Mouse (Mus musculus) limb, embryonic 12.5 days (tissue): ENCODE results near the gene Vcan. TPM values are rescaled to one million over a fixed set of nuclear protein-coding genes. Genes with fewer than 3 reads are reported as not detected.

Experiments
- ATAC-seq: fragments of 200-750 bp; cut with Nextera tagmentation; 2 replicates; pipeline ENCODE4 v1.8.0; 2017; ENCODE audit warnings: low read depth, moderate TSS enrichment; ENCODE audit not compliant: insufficient number of reproducible peaks, insufficient read depth, low FRiP score, low TSS enrichment
- H3K27ac ChIP-seq: fragments of 300-500 bp; sonication (generic); 2 replicates; pipeline ENCODE4 v1.5.1; 2016; ENCODE audit warnings: mild to moderate bottlenecking, moderate library complexity
- H3K27me3 ChIP-seq: fragments of 300-500 bp; sonication (generic); 2 replicates; pipeline ENCODE4 v1.6.1; 2016; ENCODE audit warnings: mild to moderate bottlenecking, moderate library complexity
- H3K36me3 ChIP-seq: fragments of 300-500 bp; sonication (generic); 2 replicates; pipeline ENCODE4 v1.6.1; 2016; ENCODE audit warnings: mild to moderate bottlenecking, moderate library complexity
- H3K4me1 ChIP-seq: fragments of 300-500 bp; sonication (generic); replicated peaks from 2 replicates; pipeline ENCODE4 v1.6.1; 2016
- H3K4me2 ChIP-seq: fragments of 300-500 bp; sonication (generic); 2 replicates; pipeline ENCODE4 v1.6.1; 2016; ENCODE audit warnings: mild to moderate bottlenecking, moderate library complexity
- H3K4me3 ChIP-seq: fragments of 300-500 bp; sonication (generic); replicated peaks from 2 replicates; pipeline ENCODE4 v1.5.1; 2016; ENCODE audit warnings: mild to moderate bottlenecking
- H3K9ac ChIP-seq: fragments of 300-500 bp; sonication (generic); replicated peaks from 2 replicates; pipeline ENCODE4 v1.6.1; 2016; ENCODE audit warnings: mild to moderate bottlenecking, moderate library complexity
- H3K9me3 ChIP-seq: fragments of 300-500 bp; sonication (generic); 2 replicates; pipeline ENCODE4 v1.6.1; 2016; ENCODE audit warnings: mild to moderate bottlenecking, moderate library complexity
- WGBS: fragments of 180-500 bp; shearing (Covaris S2); methylation state at CpG from one replicate; pipeline ENCODE4 v1.1.7; 2016; 5-methylcytosine and 5-hydroxymethylcytosine counted together
- polyA plus RNA-seq: library from polyadenylated mRNA; unstranded; fragments of >200 nt; fragmentation: Nextera tagmentation; extraction: Ambion mirVana; gene quantifications from 2 replicates; pipeline ENCODE4 v1.2.1, GENCODE M21; 2016

Gene Vcan
- polyA plus RNA-seq, 1 experiment from 2014 or later = 129 TPM

DNA sequence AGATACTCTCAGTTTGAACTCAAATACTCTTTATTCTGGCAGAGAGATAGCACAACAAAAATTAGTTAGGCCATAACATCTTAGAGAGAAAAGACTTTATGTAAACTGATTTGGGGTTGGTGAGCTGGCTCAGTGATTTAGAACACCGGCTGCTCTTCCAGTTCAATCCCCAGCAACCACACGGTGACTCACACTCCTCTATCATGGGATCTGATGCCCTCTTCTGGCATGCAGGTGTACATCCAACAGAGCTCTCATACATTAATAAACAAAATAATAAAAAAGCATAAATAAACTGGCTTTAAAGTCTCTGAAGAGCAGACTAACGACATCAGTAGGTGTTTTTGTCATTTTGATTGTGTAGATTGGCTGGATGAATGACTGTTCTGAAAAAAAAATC is 21.8 kb downstream of the Vcan start:
- H3K27ac ChIP-seq = no peak overlapping the region
- H3K9me3 ChIP-seq = no peaks in the 10 kb centered on the region
- no peak overlapping the region for H3K9ac ChIP-seq
- peaks cover 59% of the 10 kb centered on the region for H3K36me3 ChIP-seq
- no peak for ATAC-seq
- H3K4me2 ChIP-seq = no peak overlapping the region
- no peaks in the 10 kb centered on the region for H3K4me1 ChIP-seq
- H3K27me3 ChIP-seq = no peaks in the 10 kb centered on the region
- WGBS = 67% methylated on average over 3 of the region's 3 CpGs
- no peak overlapping the region for H3K4me3 ChIP-seq

DNA sequence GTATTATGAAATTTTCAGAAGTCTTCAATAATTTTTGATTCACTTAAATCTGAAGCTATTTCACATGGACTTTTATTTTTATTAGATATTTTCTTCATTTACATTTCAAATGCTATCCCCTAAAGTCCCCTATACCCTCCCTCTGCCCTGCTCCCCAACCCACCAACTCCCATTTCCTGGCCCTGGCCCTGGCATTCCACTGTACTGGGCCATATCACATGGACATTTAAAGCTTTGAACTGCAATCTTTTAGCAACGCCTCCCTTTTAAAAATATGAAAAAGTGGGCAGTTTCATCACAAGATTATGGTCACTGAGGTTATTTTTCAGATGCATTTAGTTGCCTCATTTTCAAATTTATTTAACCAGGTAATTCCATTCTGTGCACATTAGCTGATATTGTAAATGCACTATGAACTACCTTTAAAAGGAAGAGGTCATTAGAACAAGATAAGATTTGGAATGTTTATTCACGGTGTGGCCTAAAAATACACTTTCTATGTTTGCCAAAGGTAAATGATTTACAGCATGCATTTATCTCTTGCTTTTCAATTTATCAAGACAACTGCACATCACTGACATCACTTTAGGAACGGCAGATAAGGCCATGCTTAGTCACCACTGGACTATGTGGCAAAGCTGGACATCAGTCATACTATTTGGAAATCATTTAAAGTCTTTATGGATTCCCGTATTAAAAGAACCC is 32.7 kb downstream of the Vcan start:
- Histone ChIP-seq H3K9me3 (no peaks in the 10 kb centered on the region), H3K9ac (no peak overlapping the region), H3K4me1 (peaks cover 15% of the 10 kb centered on the region), H3K27ac (no peak overlapping the region), H3K4me3 (no peak overlapping the region), H3K4me2 (no peak overlapping the region), H3K27me3 (no peaks in the 10 kb centered on the region), H3K36me3 (peaks cover 42% of the 10 kb centered on the region)
- 82% methylated on average over 4 of the region's 4 CpGs for WGBS
- ATAC-seq = no peak

DNA sequence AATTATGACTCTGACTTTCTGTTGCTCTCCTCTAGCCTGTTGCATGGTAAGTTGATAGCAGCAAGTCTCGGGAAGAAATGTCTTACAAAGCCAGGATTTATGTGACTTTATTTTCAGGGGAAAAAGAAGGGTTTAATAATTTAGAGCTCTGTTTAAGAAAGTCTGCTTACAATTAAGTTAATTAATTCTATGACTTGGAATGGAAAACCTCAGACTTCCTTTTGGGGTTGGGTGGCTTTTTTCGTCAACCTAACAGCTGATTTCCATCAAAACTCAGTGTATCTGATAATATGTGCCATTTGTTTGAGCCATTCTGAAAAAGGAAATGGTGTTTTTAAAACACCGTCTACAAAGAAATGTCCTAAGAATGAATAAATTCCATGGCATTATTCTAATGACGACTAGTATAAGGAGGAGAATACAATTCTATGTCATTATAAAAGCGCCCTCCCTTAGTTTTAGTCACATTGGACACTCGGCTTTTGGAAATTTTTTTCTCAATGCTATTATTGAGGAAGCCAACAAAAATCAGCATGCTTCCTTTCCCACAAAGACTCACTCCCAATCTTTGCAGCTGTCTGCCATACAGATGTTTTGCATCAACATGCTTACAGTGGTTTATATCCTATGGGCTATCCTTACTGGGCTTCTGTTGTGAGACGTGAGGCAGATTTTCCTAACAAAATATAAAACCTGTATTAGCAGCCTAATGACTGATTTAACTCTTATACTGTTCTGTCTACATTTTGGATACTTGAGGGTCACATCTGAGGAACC is 34.0 kb downstream of the Vcan start:
- Histone ChIP-seq H3K4me2 (no peak overlapping the region), H3K4me3 (no peak overlapping the region), H3K4me1 (peaks cover 15% of the 10 kb centered on the region), H3K9ac (no peak overlapping the region), H3K9me3 (no peaks in the 10 kb centered on the region), H3K36me3 (peaks cover 46% of the 10 kb centered on the region), H3K27ac (peak overlapping the region; percentile 37; the same call in 1 of the 2 replicates), H3K27me3 (no peaks in the 10 kb centered on the region)
- no peak; the same call in 1 of the 2 replicates for ATAC-seq
- WGBS = 25% methylated on average over 7 of the region's 7 CpGs

DNA sequence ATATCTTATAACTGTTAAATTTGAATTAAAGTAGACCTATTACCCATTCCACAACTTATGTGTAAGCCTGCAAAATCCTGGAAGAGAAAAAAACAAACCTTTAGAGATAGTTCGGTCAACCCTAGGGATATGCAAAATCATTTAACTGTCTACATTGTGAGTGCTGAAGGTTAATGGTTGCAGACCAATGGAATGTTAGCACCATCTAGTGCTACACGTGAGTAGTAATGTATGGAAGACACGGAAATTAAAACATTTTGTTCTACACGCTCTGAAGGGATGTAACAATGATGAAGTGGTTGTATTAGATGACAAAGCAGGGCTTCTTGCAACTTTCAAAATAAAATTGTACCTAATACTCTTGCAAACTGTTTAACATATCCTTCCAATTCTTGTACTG is 39.9 kb downstream of the Vcan start:
- Histone ChIP-seq H3K27ac (no peak overlapping the region), H3K36me3 (peaks cover 66% of the 10 kb centered on the region), H3K9me3 (no peaks in the 10 kb centered on the region), H3K4me1 (peaks cover 9% of the 10 kb centered on the region), H3K4me2 (no peak overlapping the region), H3K4me3 (no peak overlapping the region), H3K27me3 (no peaks in the 10 kb centered on the region), H3K9ac (no peak overlapping the region)
- ATAC-seq = no peak
- WGBS = 90% methylated on average over 4 of the region's 4 CpGs

DNA sequence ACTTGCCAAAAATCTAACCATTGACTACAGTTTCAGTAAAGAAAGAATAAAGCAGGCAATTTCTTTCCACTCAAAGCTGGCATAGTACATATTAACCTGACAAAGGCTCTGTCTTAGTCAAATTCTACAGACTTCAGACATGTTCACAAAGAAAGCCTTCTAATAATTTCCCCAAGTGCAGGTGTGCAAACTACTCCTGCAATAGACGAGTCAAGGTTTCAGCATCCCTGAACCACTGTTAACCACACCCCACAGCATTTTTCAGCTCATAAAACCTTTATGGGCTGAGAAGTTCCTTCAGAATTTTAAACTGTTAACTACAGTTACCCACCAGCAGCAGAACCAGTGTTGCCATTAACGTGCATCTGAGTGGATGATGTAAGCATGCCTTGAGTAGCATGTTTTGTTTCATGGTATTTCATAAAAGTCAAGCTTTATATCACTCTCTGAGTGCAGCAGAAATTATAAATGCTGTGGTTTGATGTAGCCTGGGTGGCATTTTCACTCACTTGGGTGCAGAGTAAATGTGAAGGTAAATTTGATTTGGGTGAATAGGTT is 42.2 kb downstream of the Vcan start:
- peaks cover 10% of the 10 kb centered on the region for H3K4me1 ChIP-seq
- peaks cover 49% of the 10 kb centered on the region for H3K36me3 ChIP-seq
- no peaks in the 10 kb centered on the region for H3K9me3 ChIP-seq
- no peak overlapping the region for H3K27ac ChIP-seq
- no peak overlapping the region for H3K9ac ChIP-seq
- no peak overlapping the region for H3K4me2 ChIP-seq
- peak; percentile 69 for ATAC-seq
- WGBS = 24% methylated on average over 2 of the region's 2 CpGs
- no peak overlapping the region for H3K4me3 ChIP-seq
- no peaks in the 10 kb centered on the region for H3K27me3 ChIP-seq

DNA sequence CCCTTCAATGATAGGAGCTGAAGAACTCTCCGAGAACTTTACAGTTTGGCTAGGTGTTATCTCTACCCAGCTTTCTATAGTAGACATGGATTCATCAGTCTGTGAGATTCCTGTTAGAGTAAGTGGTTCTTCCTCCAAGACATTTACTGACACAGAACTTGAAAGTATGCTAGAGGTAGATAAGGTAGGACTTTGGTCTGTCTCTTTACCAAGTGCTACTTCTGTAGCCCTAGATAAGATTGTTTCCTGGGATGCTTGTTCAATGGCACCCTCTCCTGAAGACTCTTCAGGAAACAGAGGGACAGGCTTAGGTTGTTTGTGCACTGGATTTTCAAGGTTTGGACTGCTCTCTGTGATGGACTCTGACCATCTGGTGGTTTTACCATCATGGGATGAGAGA is 49.7 kb downstream of the Vcan start:
- Histone ChIP-seq H3K4me2 (no peak overlapping the region), H3K27me3 (no peaks in the 10 kb centered on the region), H3K4me1 (peaks cover 4% of the 10 kb centered on the region), H3K36me3 (peaks cover 70% of the 10 kb centered on the region), H3K4me3 (no peak overlapping the region), H3K9ac (no peak overlapping the region), H3K9me3 (no peaks in the 10 kb centered on the region), H3K27ac (no peak overlapping the region)
- 97% methylated on average over 1 of the region's 1 CpGs for WGBS
- no peak for ATAC-seq

DNA sequence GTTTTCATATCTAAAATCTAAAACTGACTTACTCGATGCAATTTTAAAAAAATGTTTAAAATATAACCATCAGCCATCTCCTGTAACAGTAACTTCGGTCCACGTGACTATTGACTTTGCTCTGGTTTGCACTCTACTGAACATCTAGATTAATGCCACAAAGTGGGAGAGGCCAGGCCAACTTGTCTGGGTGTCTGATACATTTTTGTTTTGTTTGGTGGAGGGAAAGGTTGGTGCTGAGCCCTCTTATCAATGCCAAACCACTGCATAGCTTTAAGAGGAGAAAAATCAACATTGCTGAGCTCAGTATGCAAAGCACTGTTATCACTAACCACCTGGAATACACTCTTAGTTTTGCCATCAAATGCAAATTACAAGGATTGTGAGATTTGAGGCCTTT is 58.8 kb downstream of the Vcan start:
- Histone ChIP-seq H3K4me2 (no peak overlapping the region), H3K4me3 (no peak overlapping the region), H3K9ac (no peak overlapping the region), H3K27ac (no peak overlapping the region), H3K4me1 (no peaks in the 10 kb centered on the region), H3K36me3 (peaks cover 77% of the 10 kb centered on the region), H3K27me3 (no peaks in the 10 kb centered on the region), H3K9me3 (no peaks in the 10 kb centered on the region)
- ATAC-seq = no peak
- WGBS = 94% methylated on average over 3 of the region's 3 CpGs

DNA sequence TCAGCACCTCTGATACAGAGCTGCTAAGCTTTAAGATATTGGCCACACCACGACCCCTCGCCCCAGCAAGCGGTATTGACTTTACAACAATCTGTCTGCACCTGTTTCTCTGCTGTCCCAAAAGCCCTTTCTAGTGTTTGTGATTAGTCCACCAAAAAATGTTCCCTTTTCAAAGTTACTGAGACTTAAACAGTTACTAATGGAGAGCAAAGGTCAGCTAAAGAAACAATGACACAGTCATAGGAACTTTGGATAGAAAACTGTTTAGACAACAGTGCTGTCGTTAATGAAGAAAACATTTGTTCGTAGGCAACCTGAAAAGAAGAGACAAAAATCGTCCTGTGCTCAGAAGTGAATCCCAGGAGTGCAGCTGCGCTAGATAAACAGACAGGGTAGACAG is 60.1 kb downstream of the Vcan start:
- no peak overlapping the region for H3K4me2 ChIP-seq
- H3K4me1 ChIP-seq = no peaks in the 10 kb centered on the region
- ATAC-seq = no peak
- no peak overlapping the region for H3K27ac ChIP-seq
- no peak overlapping the region for H3K9ac ChIP-seq
- H3K4me3 ChIP-seq = no peak overlapping the region
- H3K9me3 ChIP-seq = no peaks in the 10 kb centered on the region
- 75% methylated on average over 7 of the region's 7 CpGs for WGBS
- no peaks in the 10 kb centered on the region for H3K27me3 ChIP-seq
- peaks cover 77% of the 10 kb centered on the region for H3K36me3 ChIP-seq

DNA sequence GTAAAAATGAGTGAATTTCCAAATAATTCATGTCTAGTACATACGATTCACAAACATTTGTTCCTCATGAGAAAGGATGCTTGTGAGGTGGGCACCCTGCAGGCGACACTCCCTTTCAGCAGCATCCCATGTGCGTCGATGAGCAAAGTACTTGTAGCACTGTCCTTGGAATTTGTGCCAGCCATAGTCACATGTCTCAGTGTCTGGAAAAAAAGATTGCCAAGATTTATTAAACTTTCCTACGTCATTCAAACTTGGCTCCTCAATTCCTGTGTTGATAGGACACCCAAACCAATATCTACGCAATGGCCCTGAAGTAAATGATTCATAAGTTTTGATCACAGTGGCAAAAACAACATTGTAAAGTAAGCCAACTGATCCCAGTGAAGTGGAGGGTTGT is 62.6 kb downstream of the Vcan start:
- ATAC-seq = no peak
- Histone ChIP-seq H3K27me3 (no peaks in the 10 kb centered on the region), H3K9me3 (no peaks in the 10 kb centered on the region), H3K4me1 (peaks cover 3% of the 10 kb centered on the region; the same call in 1 of the 2 replicates), H3K36me3 (peaks cover 91% of the 10 kb centered on the region), H3K4me3 (no peak overlapping the region), H3K27ac (no peak overlapping the region), H3K4me2 (no peak overlapping the region), H3K9ac (no peak overlapping the region)
- 95% methylated on average over 6 of the region's 6 CpGs for WGBS

DNA sequence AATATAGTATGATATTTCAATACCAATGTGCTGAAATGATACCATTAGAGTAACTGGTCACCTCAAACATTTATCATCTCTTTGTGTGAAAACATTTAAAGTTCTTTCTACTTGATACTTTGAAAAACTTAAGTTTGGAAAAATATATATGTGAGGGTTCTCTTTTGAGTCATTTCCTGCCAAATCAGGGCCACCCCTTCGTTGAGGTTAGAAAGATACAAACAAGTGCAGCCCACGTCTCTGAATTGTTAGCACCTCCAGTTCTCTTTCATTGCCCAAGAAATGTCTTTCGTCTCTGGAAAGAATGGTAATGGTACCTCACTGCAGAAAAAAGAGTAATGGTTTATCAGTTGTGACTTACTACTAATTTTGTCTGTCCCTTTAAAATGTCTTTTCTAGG is 71.8 kb downstream of the Vcan start:
- Histone ChIP-seq H3K4me1 (peaks cover 29% of the 10 kb centered on the region), H3K4me3 (no peak overlapping the region), H3K4me2 (no peak overlapping the region), H3K27me3 (no peaks in the 10 kb centered on the region), H3K9ac (no peak overlapping the region), H3K36me3 (peaks cover 61% of the 10 kb centered on the region), H3K27ac (no peak overlapping the region), H3K9me3 (no peaks in the 10 kb centered on the region)
- 79% methylated on average over 3 of the region's 3 CpGs for WGBS
- ATAC-seq = no peak

DNA sequence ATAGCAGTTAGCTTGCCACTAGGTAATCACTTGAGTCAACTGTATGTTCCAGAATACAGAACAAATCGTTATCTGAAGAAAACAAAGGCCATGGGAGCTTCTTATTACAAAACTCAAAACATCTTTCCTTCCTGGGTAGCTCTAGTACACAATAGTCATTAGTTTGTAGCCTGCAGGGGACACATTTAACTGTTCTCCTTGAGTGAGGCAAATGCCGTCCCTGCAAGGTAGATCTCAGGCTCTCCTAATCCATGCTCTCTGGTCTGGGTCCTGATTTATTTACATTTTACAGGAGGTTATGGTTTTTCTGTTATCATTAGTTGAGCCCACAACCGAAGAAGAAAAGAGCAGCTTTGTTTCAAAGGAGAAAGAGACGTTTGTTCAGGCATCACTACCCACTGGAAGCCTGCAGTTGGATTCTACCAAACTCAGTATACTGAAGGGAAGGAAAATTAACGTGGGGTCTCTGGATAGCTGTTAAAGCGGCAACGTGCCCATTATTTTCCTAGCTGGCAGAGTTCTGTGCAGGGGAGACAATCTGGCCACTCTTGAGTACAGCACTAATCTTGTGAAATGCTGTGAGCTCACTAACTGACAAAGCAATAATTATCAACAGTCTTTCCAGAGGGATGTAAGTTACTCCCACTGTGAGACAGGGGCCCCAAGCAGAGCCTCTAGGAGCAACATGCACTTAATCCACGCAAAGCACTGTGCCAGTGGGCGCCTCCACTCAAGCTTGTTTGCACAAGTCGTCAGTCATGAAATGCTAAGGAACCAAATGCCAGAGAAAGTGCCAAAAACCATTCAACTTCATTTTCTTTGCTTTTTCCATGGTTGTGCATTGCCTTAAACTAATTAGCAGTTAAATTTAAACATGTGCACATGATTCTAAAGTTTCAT is 73.1 kb downstream of the Vcan start:
- Histone ChIP-seq H3K4me1 (peaks cover 21% of the 10 kb centered on the region), H3K9me3 (no peaks in the 10 kb centered on the region), H3K4me3 (no peak overlapping the region), H3K4me2 (no peak overlapping the region), H3K27ac (peak overlapping the region; percentile 84), H3K36me3 (peaks cover 52% of the 10 kb centered on the region), H3K9ac (no peak overlapping the region), H3K27me3 (no peaks in the 10 kb centered on the region)
- peak; percentile 77; the same call in 1 of the 2 replicates for ATAC-seq
- WGBS = 26% methylated on average over 10 of the region's 10 CpGs
